Mouse (Mus musculus) hindbrain, embryonic 15.5 days (tissue): ENCODE measurements at regions not wholly inside any gene's neighbourhood (a gene's known extent, or its start where the extent isn't known, plus 50 kb on each side); places are given as distances from the start of the nearest gene placed in this dataset.
"Not testable (repeated sequence)": the region's sequence is repeated elsewhere in the genome, so short reads cannot be mapped to it uniquely, and the experiment has no call there.

ENCODE experiments used
- ATAC-seq: fragments of 200-750 bp; cut with Nextera tagmentation; 2 replicates; pipeline ENCODE4 v1.8.0; 2017; ENCODE audit warnings: low read depth, moderate number of reproducible peaks, moderate TSS enrichment; ENCODE audit not compliant: low FRiP score
- H3K27ac ChIP-seq: fragments of 300-500 bp; sonication (generic); replicated peaks from 2 replicates; pipeline ENCODE4 v1.5.1; 2015; ENCODE audit warnings: mild to moderate bottlenecking, inconsistent platforms
- H3K27me3 ChIP-seq: fragments of 300-500 bp; sonication (generic); 2 replicates; pipeline ENCODE4 v1.6.1; 2015; ENCODE audit warnings: control low read depth, inconsistent platforms
- H3K36me3 ChIP-seq: fragments of 300-500 bp; sonication (generic); 2 replicates; pipeline ENCODE4 v1.6.1; 2015; ENCODE audit warnings: control low read depth, inconsistent platforms
- H3K4me1 ChIP-seq: fragments of 300-500 bp; sonication (generic); replicated peaks from 2 replicates; pipeline ENCODE4 v1.6.1; 2015; ENCODE audit warnings: control low read depth, inconsistent platforms
- H3K4me2 ChIP-seq: fragments of 300-500 bp; sonication (generic); 2 replicates; pipeline ENCODE4 v1.6.1; 2015; ENCODE audit warnings: moderate library complexity, mild to moderate bottlenecking, inconsistent platforms
- H3K4me3 ChIP-seq: fragments of 300-500 bp; sonication (generic); 2 replicates; pipeline ENCODE4 v1.5.1; 2015; ENCODE audit warnings: mild to moderate bottlenecking, inconsistent platforms
- H3K9ac ChIP-seq: fragments of 300-500 bp; sonication (generic); 2 replicates; pipeline ENCODE4 v1.6.1; 2015; ENCODE audit warnings: inconsistent platforms
- H3K9me3 ChIP-seq: fragments of 300-500 bp; sonication (generic); 2 replicates; pipeline ENCODE4 v1.6.1; 2016; ENCODE audit warnings: control low read depth, inconsistent platforms
- WGBS: fragments of 180-500 bp; shearing (Covaris S2); methylation state at CpG from one replicate; pipeline ENCODE4 v1.1.7; 2015; 5-methylcytosine and 5-hydroxymethylcytosine counted together

GRCm38 (mm10) chr8:71823655-71824622 is 57.9 kb upstream of the Zfp709 start:
- 69% methylated on average over 3 of the region's 3 CpGs for WGBS
- peak; percentile 64; the same call in 1 of the 2 replicates for ATAC-seq

DNA sequence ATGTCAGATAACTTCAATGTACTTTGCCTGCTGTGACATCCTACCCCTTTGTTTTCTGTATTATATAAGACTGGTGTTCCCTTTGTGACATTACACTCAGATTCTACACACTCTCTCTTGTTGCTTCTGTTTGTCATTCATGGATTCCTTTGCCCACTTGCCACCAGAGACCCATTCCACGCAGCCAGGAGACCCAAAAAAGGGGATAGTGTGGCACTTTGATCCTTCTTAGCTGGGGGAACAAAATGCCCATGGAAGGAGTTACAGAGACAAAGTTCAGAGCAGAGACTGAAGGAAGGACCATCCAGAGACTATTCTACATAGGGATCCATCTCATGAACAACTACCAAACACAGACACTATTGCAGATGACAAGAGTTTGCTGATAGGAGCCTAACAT is 59.1 kb upstream of the Zfp709 start:
- H3K4me2 ChIP-seq, H3K4me3 ChIP-seq, H3K36me3 ChIP-seq, ATAC-seq, H3K9me3 ChIP-seq, H3K9ac ChIP-seq, H3K27ac ChIP-seq, H3K4me1 ChIP-seq, H3K27me3 ChIP-seq: not testable (repeated sequence)
- WGBS: 71% methylated on average over 1 of the region's 1 CpGs

More at GRCm38 (mm10) chr8:71823655-71824622, 57.9 kb upstream of the Zfp709 start:
- H3K4me3 ChIP-seq, H3K36me3 ChIP-seq, H3K9me3 ChIP-seq, H3K27ac ChIP-seq, H3K27me3 ChIP-seq, H3K4me1 ChIP-seq, H3K4me2 ChIP-seq, H3K9ac ChIP-seq: not testable (repeated sequence)

- H3K9ac ChIP-seq, H3K36me3 ChIP-seq, H3K4me1 ChIP-seq, H3K27ac ChIP-seq, H3K4me2 ChIP-seq, H3K27me3 ChIP-seq, H3K4me3 ChIP-seq, H3K9me3 ChIP-seq: not testable (repeated sequence)
- 81% methylated on average over 8 of the region's 8 CpGs for WGBS
- peak; percentile 68; the same call in 1 of the 2 replicates for ATAC-seq
Observed at GRCm38 (mm10) chr8:71819936-71820335, 61.9 kb upstream of the Zfp709 start.

DNA sequence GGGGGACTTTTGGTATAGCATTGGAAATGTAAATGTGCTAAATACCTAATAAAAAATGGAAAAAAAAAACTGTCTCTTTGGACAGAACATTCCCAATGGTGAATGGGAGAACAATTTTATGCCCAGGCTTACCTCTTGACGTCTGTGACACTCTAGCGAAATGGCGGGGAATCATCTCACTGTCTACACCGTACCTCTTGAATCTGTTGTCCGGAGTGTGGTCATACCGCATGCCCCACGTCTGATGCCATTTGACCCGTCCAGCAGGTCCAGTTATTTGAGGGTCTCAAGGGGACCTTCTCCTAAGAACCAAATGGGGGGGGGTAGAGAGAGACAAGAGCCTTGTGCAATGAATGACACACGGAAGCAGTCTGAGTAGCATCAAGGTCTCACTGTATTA is 62.4 kb upstream of the Zfp709 start:
- WGBS: 91% methylated on average over 9 of the region's 9 CpGs
- H3K4me2 ChIP-seq, H3K27me3 ChIP-seq, H3K4me1 ChIP-seq, H3K36me3 ChIP-seq, H3K9ac ChIP-seq, H3K9me3 ChIP-seq, H3K4me3 ChIP-seq, H3K27ac ChIP-seq: not testable (repeated sequence)
- ATAC-seq: peak; percentile 77

- H3K9ac ChIP-seq, H3K4me3 ChIP-seq, H3K9me3 ChIP-seq, H3K4me2 ChIP-seq, H3K4me1 ChIP-seq, H3K36me3 ChIP-seq, H3K27me3 ChIP-seq, ATAC-seq, H3K27ac ChIP-seq: not testable (repeated sequence)
- WGBS: 92% methylated on average over 20 of the region's 20 CpGs
Observed at GRCm38 (mm10) chr8:71816272-71817034, 65.4 kb upstream of the Zfp709 start.

DNA sequence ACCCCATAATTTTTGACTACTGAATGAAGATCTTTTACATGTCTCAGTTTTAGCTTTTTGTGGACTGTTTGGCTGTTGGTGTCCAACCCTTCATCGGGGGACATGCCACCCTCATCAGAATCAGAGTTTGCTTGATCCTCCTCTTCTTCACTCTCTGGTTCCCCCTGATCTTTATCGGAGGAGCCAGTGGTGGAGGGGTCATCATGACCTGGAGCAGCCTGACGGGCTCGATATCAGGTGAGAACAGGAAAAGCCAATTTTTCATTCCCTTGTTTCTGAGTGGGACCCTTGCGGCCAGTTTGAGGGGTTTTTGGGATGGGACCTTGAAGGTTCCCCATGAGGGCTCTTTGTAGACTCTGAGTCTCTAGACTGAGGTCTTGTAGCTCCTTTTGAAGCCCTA is 66.0 kb upstream of the Zfp709 start:
- H3K9ac ChIP-seq, H3K36me3 ChIP-seq, H3K4me3 ChIP-seq, H3K4me2 ChIP-seq, H3K9me3 ChIP-seq, ATAC-seq, H3K27ac ChIP-seq, H3K27me3 ChIP-seq, H3K4me1 ChIP-seq: not testable (repeated sequence)
- 97% methylated on average over 5 of the region's 5 CpGs for WGBS

DNA sequence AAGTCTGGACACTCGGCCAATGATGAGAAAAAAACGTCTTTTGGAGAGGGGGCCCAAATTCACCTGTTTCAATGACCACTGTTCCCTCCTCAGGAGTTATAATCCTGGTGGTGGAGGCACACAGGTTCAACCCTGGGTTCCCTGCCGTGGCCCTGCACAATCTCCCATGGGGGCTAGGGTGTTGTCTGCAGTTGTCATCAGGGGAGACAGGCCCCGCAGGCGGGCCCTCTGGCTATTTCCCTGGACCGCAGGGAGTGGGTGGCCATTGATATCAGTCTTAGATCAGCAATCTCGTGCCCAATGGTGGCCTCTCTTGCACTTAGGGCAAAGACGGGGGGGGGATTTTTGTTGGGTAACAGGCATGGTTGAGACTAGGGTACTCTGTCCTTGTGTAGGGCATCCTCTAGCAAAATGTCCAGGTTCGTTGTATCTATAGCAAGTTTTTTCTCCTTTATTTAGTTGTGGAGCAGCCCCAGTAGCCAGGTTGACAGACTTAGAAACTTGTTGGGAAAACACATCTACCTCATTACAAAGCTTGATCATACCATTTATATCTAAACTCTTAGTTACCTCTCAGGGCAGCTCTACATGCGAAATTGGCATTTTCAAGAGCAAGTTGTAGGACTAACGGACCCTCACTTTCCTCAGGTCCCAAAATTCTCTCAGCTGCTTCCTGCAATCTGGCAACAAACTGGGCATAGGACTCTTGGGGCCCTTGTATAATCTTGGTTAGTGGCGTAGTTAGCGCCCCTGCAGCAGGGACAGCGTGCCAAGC is 66.9 kb upstream of the Zfp709 start:
- not testable (repeated sequence) for H3K4me1 ChIP-seq, H3K27ac ChIP-seq, H3K36me3 ChIP-seq, H3K27me3 ChIP-seq, H3K4me2 ChIP-seq, H3K9me3 ChIP-seq, H3K9ac ChIP-seq, H3K4me3 ChIP-seq, ATAC-seq
- WGBS: 91% methylated on average over 14 of the region's 14 CpGs

DNA sequence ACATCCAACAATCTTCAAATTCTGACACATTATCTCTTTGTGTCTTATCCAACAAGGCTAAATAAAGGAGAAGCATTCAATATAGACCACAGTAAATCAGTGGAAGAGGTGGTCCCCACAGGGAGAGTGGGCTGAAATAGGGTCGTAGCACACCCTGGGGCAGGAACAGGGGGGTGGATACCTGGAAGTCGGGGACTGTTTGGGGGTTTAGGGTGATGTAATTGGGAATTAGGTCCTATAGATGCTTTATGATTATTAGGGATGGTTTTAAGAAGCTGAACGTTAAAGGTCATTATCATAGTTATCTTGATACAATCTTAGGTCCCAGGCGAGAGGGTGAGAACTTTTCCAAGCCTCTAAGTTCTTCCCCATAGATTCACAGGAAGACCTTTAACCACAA is 67.9 kb upstream of the Zfp709 start:
- not testable (repeated sequence) for ATAC-seq, H3K9me3 ChIP-seq, H3K4me3 ChIP-seq, H3K27me3 ChIP-seq, H3K9ac ChIP-seq, H3K4me1 ChIP-seq, H3K36me3 ChIP-seq, H3K4me2 ChIP-seq, H3K27ac ChIP-seq
- WGBS: 89% methylated on average over 4 of the region's 4 CpGs

- H3K4me1 ChIP-seq, H3K9ac ChIP-seq, H3K27me3 ChIP-seq, H3K4me3 ChIP-seq, ATAC-seq, H3K36me3 ChIP-seq, H3K27ac ChIP-seq, H3K4me2 ChIP-seq, H3K9me3 ChIP-seq: not testable (repeated sequence)
- 93% methylated on average over 8 of the region's 8 CpGs for WGBS
Observed at GRCm38 (mm10) chr8:71813239-71813638, 68.6 kb upstream of the Zfp709 start.

GRCm38 (mm10) chr8:71807788-71808187 is 74.0 kb upstream of the Zfp709 start:
- H3K27ac ChIP-seq, H3K36me3 ChIP-seq, ATAC-seq, H3K9me3 ChIP-seq, H3K4me1 ChIP-seq, H3K4me3 ChIP-seq, H3K4me2 ChIP-seq, H3K9ac ChIP-seq, H3K27me3 ChIP-seq: not testable (repeated sequence)
- 86% methylated on average over 3 of the region's 4 CpGs for WGBS

GRCm38 (mm10) chr8:71804586-71804985 is 77.2 kb upstream of the Zfp709 start:
- H3K9me3 ChIP-seq, H3K9ac ChIP-seq, H3K4me2 ChIP-seq, H3K27me3 ChIP-seq, H3K4me1 ChIP-seq, H3K27ac ChIP-seq, ATAC-seq, H3K4me3 ChIP-seq, H3K36me3 ChIP-seq: not testable (repeated sequence)
- WGBS: 83% methylated on average over 1 of the region's 1 CpGs

DNA sequence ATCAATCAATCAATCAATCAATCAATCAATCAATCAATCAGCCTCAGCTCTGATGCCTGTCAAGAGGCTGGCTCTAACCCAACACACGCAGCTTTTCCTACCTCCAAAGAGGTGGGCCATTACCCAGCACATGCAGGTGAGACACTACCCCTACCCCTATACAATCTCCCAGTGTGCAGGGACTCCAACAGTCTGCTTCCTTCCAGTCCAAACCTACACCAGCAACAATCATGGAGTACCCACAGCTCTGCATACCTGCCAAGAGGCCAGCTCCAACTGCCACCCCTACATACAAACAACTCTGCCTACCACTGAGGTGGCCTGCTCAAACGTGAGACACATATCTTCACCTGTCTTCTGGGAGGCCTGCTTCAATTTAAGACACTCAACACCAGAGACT is 76.7 kb upstream of the Fcho1 start:
- H3K9me3 ChIP-seq, H3K36me3 ChIP-seq, H3K9ac ChIP-seq, H3K27me3 ChIP-seq, H3K4me2 ChIP-seq, H3K4me1 ChIP-seq, H3K4me3 ChIP-seq, H3K27ac ChIP-seq: not testable (repeated sequence)
- WGBS: 73% methylated on average over 2 of the region's 2 CpGs
- ATAC-seq: peak; percentile 27; the same call in 1 of the 2 replicates
